Mouse (Mus musculus) neutrophil, adult 65 days (primary cell): ENCODE results near the gene Zfp641. TPM values are rescaled to one million over a fixed set of nuclear protein-coding genes. Genes with fewer than 3 reads are reported as not detected.

Experiments
- total RNA-seq: library from RNA; stranded (reverse); gene quantifications from 2 replicates; pipeline ENCODE4 v1.2.4, GENCODE M21; 2023

Zfp641 gene
- total RNA-seq = not detected in 2 replicates

DNA sequence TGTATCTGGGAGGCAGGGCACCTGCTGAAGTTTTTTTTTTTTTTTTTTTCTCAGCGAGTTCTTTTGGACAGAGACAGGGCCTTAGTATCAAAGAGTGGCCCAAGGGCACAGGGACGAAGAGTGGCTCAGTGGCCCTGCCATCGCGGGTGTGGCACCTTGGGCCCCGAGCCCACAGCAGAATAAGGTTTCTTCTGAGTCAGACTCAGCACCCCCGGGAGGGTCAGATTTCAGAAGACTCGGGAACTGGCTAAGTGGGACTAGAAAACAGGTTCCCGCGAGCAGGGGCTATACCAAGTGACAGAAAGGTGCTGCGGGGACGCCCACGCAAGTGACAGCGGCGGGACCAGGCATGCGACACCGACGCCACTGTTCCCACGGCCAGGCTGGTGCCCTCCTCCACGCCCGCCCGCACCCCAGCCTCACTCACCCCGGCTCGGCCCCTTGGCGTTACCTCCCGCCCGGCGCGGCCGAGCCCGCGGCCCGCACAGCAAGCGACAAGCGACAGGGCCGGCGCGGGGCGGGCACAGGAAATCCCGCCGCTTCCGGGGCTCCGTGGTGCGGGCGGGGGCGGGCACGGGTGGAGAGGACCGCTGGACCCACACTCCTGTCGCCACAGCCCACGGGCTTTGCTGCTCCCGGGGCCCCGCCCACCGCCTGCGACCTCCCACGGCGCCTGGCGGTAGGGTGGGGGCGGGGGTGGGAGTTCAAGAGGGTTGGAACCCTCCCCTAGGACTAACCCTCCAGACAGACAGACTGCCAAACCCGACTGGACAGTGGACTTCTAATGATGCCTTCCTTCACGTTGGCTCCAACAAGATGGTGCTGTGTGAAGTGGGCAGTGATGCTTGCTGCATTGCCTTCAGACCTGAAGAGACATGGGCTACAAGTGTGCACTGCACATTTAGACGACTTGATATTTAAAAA, at the start of gene Zfp641:
Gene Zfp641 (minus strand): TSS at position 534 of the 924 bp plus-strand sequence.

DNA sequence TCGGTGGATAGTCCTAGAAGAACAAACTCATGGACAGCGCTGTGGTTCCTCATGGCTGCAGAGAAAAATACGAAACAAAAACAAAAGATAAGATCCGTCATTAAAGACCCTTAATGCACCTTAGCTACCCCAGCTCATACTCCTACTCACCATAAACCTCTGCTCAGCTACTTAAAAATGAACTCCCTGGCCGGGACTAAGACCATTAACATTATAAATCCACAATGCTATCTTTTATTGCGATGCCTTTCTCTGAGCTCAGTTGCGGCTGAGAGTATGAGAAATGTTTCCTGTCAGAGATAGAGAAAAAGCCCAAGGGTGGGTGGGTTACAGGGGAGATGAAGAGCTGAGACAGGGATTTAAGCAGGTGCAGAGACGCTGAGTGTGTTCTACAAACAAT, 44.9 kb upstream of the Zfp641 start, which contains the start of gene Olfr284:
Gene Olfr284 (minus strand): TSS at position 101 of the 400 bp plus-strand sequence.

GRCm38 (mm10) chr15:98317177-98317724, 21.3 kb upstream of the Zfp641 start, which contains the start of gene Olfr285:
Gene Olfr285 (minus strand): TSS chr15:98317353.

GRCm38 (mm10) chr15:98257193-98257592, 38.8 kb downstream of the Zfp641 start, which contains the start of gene H1fnt:
Gene H1fnt (minus strand): TSS chr15:98257293.

Other genes with a start within 250 kb of the Zfp641 start
- gene Pfkm, start 203.6 kb downstream of the Zfp641 start, total RNA-seq = 3.9 and 7.1 TPM in 2 replicates
- 30.1 and 38.9 TPM in 2 replicates for gene Senp1, start 202.4 kb downstream of the Zfp641 start, total RNA-seq
- gene Asb8, start 130.5 kb downstream of the Zfp641 start, total RNA-seq = 16.8 and 22.2 TPM in 2 replicates
- not detected in 2 replicates for gene Ccdc184, start 129.0 kb downstream of the Zfp641 start, total RNA-seq
- not detected in 2 replicates for gene Olfr288, start 100.6 kb downstream of the Zfp641 start, total RNA-seq
- gene Gm44579, start 75.2 kb downstream of the Zfp641 start, total RNA-seq = not detected in 2 replicates
- gene Olfr287, start 75.1 kb downstream of the Zfp641 start, total RNA-seq = not detected in 2 replicates
- not detected in 2 replicates for gene Olfr286, start 61.7 kb downstream of the Zfp641 start, total RNA-seq
- not detected in 2 replicates for gene H1fnt, start 38.9 kb downstream of the Zfp641 start, total RNA-seq
- gene Olfr285, start 21.2 kb upstream of the Zfp641 start, total RNA-seq = not detected in 2 replicates
- gene Olfr284, start 44.8 kb upstream of the Zfp641 start, total RNA-seq = not detected in 2 replicates
- not detected in 2 replicates for gene Olfr283, start 84.8 kb upstream of the Zfp641 start, total RNA-seq
- not detected in 2 replicates for gene Olfr282, start 135.1 kb upstream of the Zfp641 start, total RNA-seq
- not detected in 2 replicates for gene Olfr281, start 156.4 kb upstream of the Zfp641 start, total RNA-seq
- gene OR5BS1P, start 173.7 kb upstream of the Zfp641 start, total RNA-seq = not detected in 2 replicates
- not detected in 2 replicates for gene Lalba, start 186.6 kb upstream of the Zfp641 start, total RNA-seq
- not detected in 2 replicates for gene Olfr279, start 196.2 kb upstream of the Zfp641 start, total RNA-seq
- gene Kansl2, start 238.1 kb upstream of the Zfp641 start, total RNA-seq = 20.3 and 31.7 TPM in 2 replicates